Mouse (Mus musculus): ENCODE data around the gene Rap1gap2. TPM values are rescaled to one million over a fixed set of nuclear protein-coding genes. Genes with fewer than 3 reads are reported as not detected.

Gene Rap1gap2
- polyA plus RNA-seq, 1 experiment from 2014 or later = 0.35 TPM

DNA sequence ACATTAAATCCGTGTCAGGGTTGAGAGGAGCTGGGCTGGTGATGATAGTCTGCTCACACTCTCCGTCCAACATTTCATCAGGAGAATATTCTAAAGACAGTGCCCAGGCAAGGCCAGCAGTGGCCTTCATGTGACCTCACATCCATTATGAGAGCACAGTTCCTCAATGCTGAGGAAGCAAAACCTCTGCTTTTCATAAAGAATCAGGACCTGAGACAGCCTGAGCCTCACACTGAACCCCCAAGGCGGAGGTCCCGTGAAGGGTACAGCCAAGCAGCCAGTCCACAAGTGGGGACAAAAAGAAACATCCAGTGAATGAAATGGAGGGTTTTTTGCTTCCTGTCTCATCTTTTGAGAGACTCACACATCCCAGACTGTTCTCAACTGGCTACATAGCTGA is 78.3 kb downstream of the Rap1gap2 start:
- H3K27ac ChIP-seq (replicated peaks; ENCODE audit: low read depth, low read length) = no peak overlapping the region
- WGBS = 74% methylated on average over 4 of the region's 4 CpGs

DNA sequence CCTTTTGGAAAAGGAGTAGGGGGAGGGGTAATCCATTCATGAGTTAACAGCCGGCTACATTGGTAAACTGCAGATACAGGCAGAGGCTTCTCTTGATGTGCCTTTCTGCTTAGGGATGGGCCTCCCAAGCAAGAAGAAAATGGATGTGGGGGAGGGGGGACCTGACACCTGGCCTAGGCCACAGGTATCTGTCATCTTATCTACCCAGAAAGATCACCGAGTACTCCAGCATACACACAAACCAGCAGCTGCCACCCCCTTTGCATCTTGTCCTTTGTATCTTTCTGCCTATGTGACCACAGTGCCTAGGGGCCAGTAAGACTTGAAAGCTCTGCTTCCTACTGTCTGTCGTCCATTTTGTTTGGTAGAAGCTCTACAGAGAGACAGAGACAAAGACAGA is 79.0 kb downstream of the Rap1gap2 start:
- no peak overlapping the region for H3K27ac ChIP-seq (replicated peaks; ENCODE audit: low read depth, low read length)
- no peak overlapping the region for H3K9ac ChIP-seq (ENCODE audit: low read length)
- no peaks in the 10 kb centered on the region for H3K9me3 ChIP-seq (ENCODE audit: control insufficient read depth, low read length)
- DNase-seq (ENCODE audit: low spot score) (no peak), ATAC-seq (ENCODE audit: insufficient number of reproducible peaks, low FRiP score, low TSS enrichment, low read depth) (no peak)
- H3K4me3 ChIP-seq (ENCODE audit: low read depth, low read length) = no peak overlapping the region
- 35% methylated on average over 3 of the region's 3 CpGs for WGBS
- H3K27me3 ChIP-seq (ENCODE audit: control insufficient read depth, insufficient read depth, low read length) = 0 out of 2 replicates have a peak, but pooled peaks cover 2% of the 10 kb centered on the region
- H3K36me3 ChIP-seq (ENCODE audit: control insufficient read depth, insufficient read depth, low read length) = no peaks in the 10 kb centered on the region
- peaks cover 5% of the 10 kb centered on the region; the same call in 1 of the 2 replicates for H3K4me1 ChIP-seq (ENCODE audit: control insufficient read depth, insufficient read depth, low read length)
- no peak overlapping the region for H3K4me2 ChIP-seq (ENCODE audit: low read depth, severe bottlenecking)

More for the DNA sequence above, 78.3 kb downstream of the Rap1gap2 start:
- H3K4me2 ChIP-seq (ENCODE audit: low read depth, severe bottlenecking) = no peak overlapping the region
- no peak overlapping the region for H3K4me3 ChIP-seq (ENCODE audit: low read depth, low read length)
- no peaks in the 10 kb centered on the region for H3K36me3 ChIP-seq (ENCODE audit: control insufficient read depth, insufficient read depth, low read length)
- peaks cover 2% of the 10 kb centered on the region; the same call in 1 of the 2 replicates for H3K4me1 ChIP-seq (ENCODE audit: control insufficient read depth, insufficient read depth, low read length)
- H3K27me3 ChIP-seq (ENCODE audit: control insufficient read depth, insufficient read depth, low read length) = 0 out of 2 replicates have a peak, but pooled peaks cover 2% of the 10 kb centered on the region
- ATAC-seq (ENCODE audit: insufficient number of reproducible peaks, low FRiP score, low TSS enrichment, low read depth) (no peak), DNase-seq (ENCODE audit: low spot score) (no peak)
- no peaks in the 10 kb centered on the region for H3K9me3 ChIP-seq (ENCODE audit: control insufficient read depth, low read length)
- no peak overlapping the region for H3K9ac ChIP-seq (ENCODE audit: low read length)

DNA sequence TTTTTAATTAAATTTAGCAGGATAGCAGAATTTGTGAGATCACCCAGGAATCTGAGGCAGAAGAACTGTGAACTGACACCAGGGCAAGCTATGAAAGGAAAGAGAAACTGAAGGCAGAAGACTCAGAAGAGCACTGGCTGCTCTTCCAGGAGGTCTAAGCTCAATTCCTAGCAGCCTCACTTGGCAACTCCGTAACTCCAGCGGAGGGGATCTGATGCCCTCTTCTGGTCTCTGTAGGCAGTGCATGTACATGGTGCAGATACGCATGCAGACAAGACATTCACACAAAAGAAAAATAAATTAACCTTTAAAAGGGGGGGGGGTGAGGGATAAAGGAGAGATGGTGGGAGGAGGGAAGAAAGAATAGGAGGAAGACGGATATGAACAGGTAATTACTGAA is 80.9 kb downstream of the Rap1gap2 start:
- Histone ChIP-seq H3K9me3 (ENCODE audit: control insufficient read depth, low read length) (no peaks in the 10 kb centered on the region), H3K27me3 (ENCODE audit: control insufficient read depth, insufficient read depth, low read length) (0 out of 2 replicates have a peak, but pooled peaks cover 2% of the 10 kb centered on the region), H3K4me1 (ENCODE audit: control insufficient read depth, insufficient read depth, low read length) (peaks cover 4% of the 10 kb centered on the region; the same call in 1 of the 2 replicates), H3K27ac (replicated peaks; ENCODE audit: low read depth, low read length) (no peak overlapping the region), H3K4me2 (ENCODE audit: low read depth, severe bottlenecking) (no peak overlapping the region), H3K36me3 (ENCODE audit: control insufficient read depth, insufficient read depth, low read length) (no peaks in the 10 kb centered on the region), H3K4me3 (ENCODE audit: low read depth, low read length) (no peak overlapping the region), H3K9ac (ENCODE audit: low read length) (no peak overlapping the region)
- peak; percentile 63 for DNase-seq (ENCODE audit: low spot score)
- no peak for ATAC-seq (ENCODE audit: insufficient number of reproducible peaks, low FRiP score, low TSS enrichment, low read depth)
- WGBS = 60% methylated on average over 4 of the region's 4 CpGs

DNA sequence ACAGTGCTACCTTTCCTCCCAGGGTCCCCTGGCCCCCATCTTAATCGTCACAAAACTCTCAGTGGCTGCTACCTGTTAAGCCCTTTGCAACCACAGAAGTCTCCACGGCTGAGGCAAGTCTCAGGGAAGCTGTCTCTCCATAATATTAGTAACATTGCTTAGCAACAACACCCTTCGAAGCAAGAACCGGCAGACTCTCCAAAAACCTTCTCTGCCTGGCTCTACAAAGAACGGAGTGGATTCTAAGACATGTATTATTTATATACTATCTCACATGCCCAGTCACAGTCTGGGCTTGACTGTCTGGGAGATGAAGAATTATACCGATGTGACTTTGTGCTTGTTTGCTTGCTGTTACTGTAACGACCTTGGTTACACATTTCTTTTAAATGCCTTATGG is 83.2 kb downstream of the Rap1gap2 start:
- DNase-seq (ENCODE audit: low spot score) (no peak), ATAC-seq (ENCODE audit: insufficient number of reproducible peaks, low FRiP score, low TSS enrichment, low read depth) (no peak)
- Histone ChIP-seq H3K4me1 (ENCODE audit: control insufficient read depth, insufficient read depth, low read length) (peaks cover 4% of the 10 kb centered on the region; the same call in 1 of the 2 replicates), H3K27ac (replicated peaks; ENCODE audit: low read depth, low read length) (no peak overlapping the region), H3K9me3 (ENCODE audit: control insufficient read depth, low read length) (no peaks in the 10 kb centered on the region), H3K4me2 (ENCODE audit: low read depth, severe bottlenecking) (no peak overlapping the region), H3K27me3 (ENCODE audit: control insufficient read depth, insufficient read depth, low read length) (peaks cover 22% of the 10 kb centered on the region), H3K4me3 (ENCODE audit: low read depth, low read length) (no peak overlapping the region), H3K36me3 (ENCODE audit: control insufficient read depth, insufficient read depth, low read length) (no peaks in the 10 kb centered on the region), H3K9ac (ENCODE audit: low read length) (no peak overlapping the region)
- 75% methylated on average over 7 of the region's 7 CpGs for WGBS

DNA sequence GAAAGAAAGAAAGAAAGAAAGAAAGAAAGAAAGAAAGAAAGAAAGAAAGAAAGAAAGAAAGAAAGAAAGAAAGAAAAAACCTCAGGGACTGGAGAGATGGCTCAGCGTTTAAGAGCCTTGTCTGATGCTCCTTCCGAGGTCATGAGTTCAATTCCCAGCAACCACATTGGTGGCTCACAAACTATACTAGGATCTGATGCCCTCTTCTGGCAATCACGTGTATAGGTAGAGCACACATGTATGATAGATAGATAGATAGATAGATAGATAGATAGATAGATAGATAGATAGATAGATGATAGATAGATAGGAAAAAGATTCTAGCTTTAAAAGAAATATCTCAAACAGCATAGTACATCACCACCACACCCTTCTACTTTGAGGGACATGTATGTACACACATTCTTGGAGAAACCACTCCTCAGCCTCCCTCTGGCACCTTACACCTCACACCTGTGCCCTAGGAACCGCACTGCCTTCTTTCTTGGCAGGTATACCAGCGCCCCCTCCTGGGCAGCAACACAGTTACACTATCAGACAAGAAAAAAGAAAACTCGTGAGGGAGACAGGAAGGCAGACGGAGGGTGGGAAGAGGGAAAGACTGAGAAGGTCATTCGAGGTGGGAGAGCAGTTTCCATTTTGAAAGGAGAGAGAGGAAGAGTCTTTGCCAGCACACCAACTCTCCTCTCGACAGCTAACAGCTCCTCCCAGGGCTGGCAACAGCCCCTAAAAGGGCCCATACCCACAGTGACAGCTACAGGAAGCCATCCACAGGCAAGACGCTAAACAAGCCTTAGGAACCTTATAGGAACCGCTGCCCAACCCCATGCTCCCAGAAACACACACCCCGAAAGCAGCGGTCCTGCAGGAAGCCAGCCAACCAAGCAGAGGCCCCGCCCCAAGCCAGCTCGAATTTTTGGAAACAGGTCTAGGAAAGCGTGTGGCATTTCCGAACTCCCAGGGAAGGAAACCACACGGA is 84.2 kb downstream of the Rap1gap2 start:
- 0 out of 2 replicates have a peak overlapping the region, but pooled peaks have one; percentile 7 for H3K4me3 ChIP-seq (ENCODE audit: low read depth, low read length)
- DNase-seq (ENCODE audit: low spot score) (peak; percentile 66), ATAC-seq (ENCODE audit: insufficient number of reproducible peaks, low FRiP score, low TSS enrichment, low read depth) (no peak)
- no peaks in the 10 kb centered on the region for H3K9me3 ChIP-seq (ENCODE audit: control insufficient read depth, low read length)
- H3K4me1 ChIP-seq (ENCODE audit: control insufficient read depth, insufficient read depth, low read length) = peaks cover 9% of the 10 kb centered on the region; the same call in 1 of the 2 replicates
- peaks cover 32% of the 10 kb centered on the region for H3K27me3 ChIP-seq (ENCODE audit: control insufficient read depth, insufficient read depth, low read length)
- no peak overlapping the region for H3K9ac ChIP-seq (ENCODE audit: low read length)
- 18% methylated on average over 18 of the region's 18 CpGs for WGBS
- no peak overlapping the region for H3K27ac ChIP-seq (replicated peaks; ENCODE audit: low read depth, low read length)
- H3K36me3 ChIP-seq (ENCODE audit: control insufficient read depth, insufficient read depth, low read length) = no peaks in the 10 kb centered on the region
- H3K4me2 ChIP-seq (ENCODE audit: low read depth, severe bottlenecking) = peak overlapping the region; percentile 31

DNA sequence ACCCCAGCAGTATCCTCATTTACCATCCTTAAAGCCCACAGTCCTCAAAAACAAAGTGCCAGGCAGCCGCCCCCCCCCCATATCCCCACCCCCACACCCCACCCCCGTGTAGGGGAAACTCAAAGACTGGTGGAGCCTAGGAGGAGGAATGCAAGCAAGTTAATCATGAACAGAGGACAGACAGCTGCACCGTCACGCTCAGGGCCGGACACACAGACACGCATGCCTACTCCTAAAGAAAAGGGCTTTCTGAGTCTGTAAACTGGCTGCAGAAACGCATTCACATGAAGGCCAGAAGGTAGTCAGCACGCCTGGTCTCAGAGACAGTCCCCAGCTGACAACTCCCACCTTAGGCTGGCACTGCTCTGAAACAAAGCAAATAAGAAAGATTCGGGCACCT is 85.1 kb downstream of the Rap1gap2 start:
- Histone ChIP-seq H3K27ac (replicated peaks; ENCODE audit: low read depth, low read length) (no peak overlapping the region), H3K4me1 (ENCODE audit: control insufficient read depth, insufficient read depth, low read length) (peaks cover 9% of the 10 kb centered on the region; the same call in 1 of the 2 replicates), H3K36me3 (ENCODE audit: control insufficient read depth, insufficient read depth, low read length) (no peaks in the 10 kb centered on the region), H3K4me2 (ENCODE audit: low read depth, severe bottlenecking) (no peak overlapping the region), H3K27me3 (ENCODE audit: control insufficient read depth, insufficient read depth, low read length) (peaks cover 35% of the 10 kb centered on the region), H3K9ac (ENCODE audit: low read length) (no peak overlapping the region), H3K9me3 (ENCODE audit: control insufficient read depth, low read length) (no peaks in the 10 kb centered on the region), H3K4me3 (ENCODE audit: low read depth, low read length) (no peak overlapping the region)
- DNase-seq (ENCODE audit: low spot score) = no peak
- WGBS = 63% methylated on average over 9 of the region's 9 CpGs
- ATAC-seq (ENCODE audit: insufficient number of reproducible peaks, low FRiP score, low TSS enrichment, low read depth) = no peak

DNA sequence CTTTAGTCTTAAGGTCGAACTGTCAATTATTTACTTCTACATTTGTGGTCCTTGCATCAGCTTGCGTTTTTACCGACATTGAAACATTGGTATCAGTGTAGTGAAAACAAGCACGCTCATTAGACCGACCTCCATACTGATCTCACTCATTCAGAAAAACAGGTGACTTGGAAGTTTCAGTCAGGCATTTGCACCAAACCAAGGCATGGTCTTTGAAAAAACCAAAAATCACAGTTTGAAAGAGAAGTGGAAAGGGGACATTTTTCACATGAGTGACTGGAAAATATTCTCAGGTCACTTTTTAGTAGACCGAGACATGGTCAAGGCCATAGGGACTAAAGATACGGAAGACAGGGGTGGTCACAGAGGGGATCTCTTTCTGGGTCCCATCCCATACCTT is 85.5 kb downstream of the Rap1gap2 start:
- Histone ChIP-seq H3K4me2 (ENCODE audit: low read depth, severe bottlenecking) (no peak overlapping the region), H3K4me1 (ENCODE audit: control insufficient read depth, insufficient read depth, low read length) (peaks cover 9% of the 10 kb centered on the region; the same call in 1 of the 2 replicates), H3K9me3 (ENCODE audit: control insufficient read depth, low read length) (no peaks in the 10 kb centered on the region), H3K27ac (replicated peaks; ENCODE audit: low read depth, low read length) (no peak overlapping the region), H3K36me3 (ENCODE audit: control insufficient read depth, insufficient read depth, low read length) (no peaks in the 10 kb centered on the region), H3K9ac (ENCODE audit: low read length) (no peak overlapping the region), H3K4me3 (ENCODE audit: low read depth, low read length) (no peak overlapping the region), H3K27me3 (ENCODE audit: control insufficient read depth, insufficient read depth, low read length) (peaks cover 37% of the 10 kb centered on the region)
- 87% methylated on average over 7 of the region's 7 CpGs for WGBS
- DNase-seq (ENCODE audit: low spot score) (no peak), ATAC-seq (ENCODE audit: insufficient number of reproducible peaks, low FRiP score, low TSS enrichment, low read depth) (no peak)

DNA sequence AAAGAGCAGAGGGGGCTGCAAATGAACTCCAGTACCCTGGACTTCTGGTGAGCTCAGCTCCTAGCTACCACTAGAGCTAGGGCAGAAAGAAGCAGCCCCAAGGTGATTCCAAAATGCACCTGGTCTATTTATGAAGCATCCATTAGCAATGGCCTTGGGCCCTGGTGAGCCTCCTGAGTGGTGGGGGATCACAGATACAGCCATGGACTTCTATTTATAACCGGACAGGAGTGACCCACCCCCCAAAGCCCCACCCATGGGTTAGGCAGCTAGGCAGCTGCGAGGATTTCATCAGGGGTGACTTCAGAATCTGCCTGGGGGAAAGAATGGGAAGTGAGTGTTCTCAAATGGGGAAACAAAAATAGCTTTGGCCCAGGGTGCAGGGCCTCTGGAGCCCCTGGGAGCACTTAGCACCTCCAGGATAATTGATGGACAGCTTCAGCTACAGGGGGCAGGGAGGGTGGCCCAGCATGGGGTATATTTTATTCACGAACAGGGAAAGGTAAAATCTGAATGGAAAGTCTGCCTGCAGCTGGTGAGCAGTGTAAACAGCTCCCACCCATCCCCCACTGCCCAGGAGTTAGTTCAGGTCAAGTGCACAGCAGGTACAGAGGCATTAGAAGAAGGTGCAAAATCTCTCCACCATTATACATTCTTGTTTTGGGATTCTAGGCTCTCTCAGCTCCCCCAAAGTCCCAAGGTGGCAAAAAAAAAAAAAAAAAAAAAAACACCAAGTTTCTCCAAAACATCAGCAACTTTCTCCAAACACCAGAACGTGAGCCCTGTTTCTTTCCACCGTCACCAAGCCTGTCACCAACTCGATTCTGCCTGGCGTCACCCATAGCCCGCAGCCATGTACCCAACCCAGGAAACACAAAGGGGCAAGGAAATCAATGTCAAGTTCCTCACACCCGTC is 86.4 kb downstream of the Rap1gap2 start:
- Histone ChIP-seq H3K27ac (replicated peaks; ENCODE audit: low read depth, low read length) (no peak overlapping the region), H3K4me2 (ENCODE audit: low read depth, severe bottlenecking) (no peak overlapping the region), H3K27me3 (ENCODE audit: control insufficient read depth, insufficient read depth, low read length) (peaks cover 37% of the 10 kb centered on the region), H3K4me3 (ENCODE audit: low read depth, low read length) (no peak overlapping the region), H3K4me1 (ENCODE audit: control insufficient read depth, insufficient read depth, low read length) (peaks cover 9% of the 10 kb centered on the region; the same call in 1 of the 2 replicates), H3K9me3 (ENCODE audit: control insufficient read depth, low read length) (no peaks in the 10 kb centered on the region), H3K9ac (ENCODE audit: low read length) (no peak overlapping the region), H3K36me3 (ENCODE audit: control insufficient read depth, insufficient read depth, low read length) (no peaks in the 10 kb centered on the region; the same call in 1 of the 2 replicates)
- 46% methylated on average over 9 of the region's 9 CpGs for WGBS
- DNase-seq (ENCODE audit: low spot score) (no peak), ATAC-seq (ENCODE audit: insufficient number of reproducible peaks, low FRiP score, low TSS enrichment, low read depth) (no peak)
